Mouse (Mus musculus) heart, embryonic 10.5 days (tissue): Measurements from ENCODE around the gene Fkbp14. TPM values are rescaled to one million over a fixed set of nuclear protein-coding genes. Genes with fewer than 3 reads are reported as not detected.

ENCODE experiments used
- DNase-seq: peaks from one replicate; pipeline ENCODE4 v3.0.0-alpha.2; 2017; ENCODE audit warnings: low spot score
- H3K27ac ChIP-seq: fragments of 300-500 bp; sonication (generic); 2 replicates; pipeline ENCODE4 v1.5.1; 2016; ENCODE audit warnings: mild to moderate bottlenecking
- H3K27me3 ChIP-seq: fragments of 300-500 bp; sonication (generic); 2 replicates; pipeline ENCODE4 v1.6.1; 2016; ENCODE audit warnings: mild to moderate bottlenecking; ENCODE audit not compliant: poor library complexity, insufficient read depth, severe bottlenecking
- H3K36me3 ChIP-seq: fragments of 300-500 bp; sonication (generic); 2 replicates; pipeline ENCODE4 v1.6.1; 2016; ENCODE audit warnings: mild to moderate bottlenecking, moderate library complexity
- H3K4me1 ChIP-seq: fragments of 300-500 bp; sonication (generic); 2 replicates; pipeline ENCODE4 v1.6.1; 2016; ENCODE audit warnings: mild to moderate bottlenecking
- H3K4me3 ChIP-seq: fragments of 300-500 bp; sonication (generic); 2 replicates; pipeline ENCODE4 v1.5.1; 2016; ENCODE audit warnings: mild to moderate bottlenecking, moderate library complexity
- H3K9me3 ChIP-seq: fragments of 300-500 bp; sonication (generic); 2 replicates; pipeline ENCODE4 v1.6.1; 2016; ENCODE audit warnings: mild to moderate bottlenecking, moderate library complexity
- WGBS: fragments of 180-500 bp; shearing (Covaris S2); methylation state at CpG from one replicate; pipeline ENCODE4 v1.1.7; 2016; 5-methylcytosine and 5-hydroxymethylcytosine counted together
- polyA plus RNA-seq: library from polyadenylated mRNA; unstranded; fragments of >200 nt; fragmentation: Nextera tagmentation; extraction: Ambion mirVana; gene quantifications from 2 replicates; pipeline ENCODE4 v1.2.1, GENCODE M21; 2016

Fkbp14 gene
- 19.8 and 24.6 TPM in 2 replicates for polyA plus RNA-seq

GRCm38 (mm10) chr6:54597208-54597607 lies at the start of gene Fkbp14:
Gene Fkbp14 (minus strand): TSS chr6:54597308.
- WGBS, result 66% methylated on average over 4 of the region's 4 CpGs
- H3K27me3 ChIP-seq, result no peaks in the 10 kb centered on the region
- H3K4me1 ChIP-seq, result peaks cover 24% of the 10 kb centered on the region; the same call in 1 of the 2 replicates
- no peak within 1 kb of the TSS for H3K27ac ChIP-seq
- DNase-seq, result no peak
- H3K4me3 ChIP-seq, result peak within 1 kb of the TSS; percentile 93
- H3K36me3 ChIP-seq, result no peaks in the 10 kb centered on the region
- H3K9me3 ChIP-seq, result no peaks in the 10 kb centered on the region

DNA sequence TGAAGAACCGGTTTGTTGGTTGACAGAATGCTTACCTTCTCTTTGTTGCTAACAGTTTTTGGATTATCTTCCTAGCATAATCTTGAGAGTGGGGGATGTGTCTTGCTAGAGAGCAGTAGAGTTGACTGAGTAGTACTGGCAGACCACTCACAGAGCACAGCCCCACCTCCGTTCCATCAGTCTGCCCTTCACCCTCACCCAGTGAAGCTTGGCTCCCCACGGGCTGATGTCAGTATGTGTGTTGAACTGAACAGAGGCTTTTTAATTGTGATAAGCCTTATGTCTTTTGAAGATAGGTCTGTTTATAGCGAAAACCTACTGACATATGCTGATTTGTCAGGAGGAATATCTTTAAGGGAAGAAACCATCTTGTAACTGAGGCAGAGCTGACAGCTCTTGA lies 46.1 kb upstream of the Fkbp14 start:
- H3K9me3 ChIP-seq, result no peaks in the 10 kb centered on the region
- H3K27me3 ChIP-seq, result no peaks in the 10 kb centered on the region
- WGBS, result 57% methylated on average over 4 of the region's 4 CpGs
- no peak overlapping the region for H3K27ac ChIP-seq
- H3K4me3 ChIP-seq, result no peak overlapping the region
- H3K4me1 ChIP-seq, result peaks cover 12% of the 10 kb centered on the region
- DNase-seq, result no peak
- H3K36me3 ChIP-seq, result 0 out of 2 replicates have a peak, but pooled peaks cover 8% of the 10 kb centered on the region

GRCm38 (mm10) chr6:54641953-54642352 lies 44.8 kb upstream of the Fkbp14 start:
- no peaks in the 10 kb centered on the region for H3K9me3 ChIP-seq
- H3K27ac ChIP-seq, result no peak overlapping the region
- H3K27me3 ChIP-seq, result no peaks in the 10 kb centered on the region
- 83% methylated on average over 2 of the region's 2 CpGs for WGBS
- 0 out of 2 replicates have a peak, but pooled peaks cover 8% of the 10 kb centered on the region for H3K36me3 ChIP-seq
- H3K4me3 ChIP-seq, result no peak overlapping the region
- H3K4me1 ChIP-seq, result peaks cover 12% of the 10 kb centered on the region
- DNase-seq, result no peak

GRCm38 (mm10) chr6:54639877-54640276 lies 42.8 kb upstream of the Fkbp14 start:
- peaks cover 12% of the 10 kb centered on the region for H3K4me1 ChIP-seq
- no peak overlapping the region for H3K4me3 ChIP-seq
- H3K9me3 ChIP-seq, result no peaks in the 10 kb centered on the region
- no peak for DNase-seq
- 0 out of 2 replicates have a peak, but pooled peaks cover 8% of the 10 kb centered on the region for H3K36me3 ChIP-seq
- WGBS, result 95% methylated on average over 3 of the region's 3 CpGs
- H3K27me3 ChIP-seq, result no peaks in the 10 kb centered on the region
- H3K27ac ChIP-seq, result no peak overlapping the region

GRCm38 (mm10) chr6:54631462-54631861 lies 34.4 kb upstream of the Fkbp14 start:
- H3K36me3 ChIP-seq, result peaks cover 15% of the 10 kb centered on the region; the same call in 1 of the 2 replicates
- no peak for DNase-seq

DNA sequence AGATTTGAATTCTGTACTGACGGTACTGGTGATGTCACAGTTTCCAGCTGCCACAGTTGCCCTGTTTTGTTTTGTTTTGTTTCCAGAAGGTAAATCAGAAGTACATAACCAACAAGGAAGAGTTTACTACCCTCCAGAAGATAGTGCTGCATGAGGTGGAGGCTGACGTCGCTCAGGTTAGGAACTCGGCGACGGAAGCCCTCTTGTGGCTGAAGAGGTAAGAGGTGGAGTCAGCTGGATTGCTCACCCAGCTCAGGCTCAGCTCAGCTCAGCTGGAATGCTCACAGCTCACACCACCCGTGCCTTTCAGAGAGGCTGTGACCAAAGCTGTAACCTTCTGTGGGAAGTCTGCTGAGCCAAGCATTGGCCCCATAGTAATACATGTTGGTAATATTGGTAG lies 32.6 kb upstream of the Fkbp14 start:
- Histone ChIP-seq H3K27ac (no peak overlapping the region), H3K4me1 (no peaks in the 10 kb centered on the region), H3K9me3 (no peaks in the 10 kb centered on the region), H3K27me3 (no peaks in the 10 kb centered on the region), H3K36me3 (peaks cover 21% of the 10 kb centered on the region; the same call in 1 of the 2 replicates), H3K4me3 (no peak overlapping the region)
- 25% methylated on average over 7 of the region's 7 CpGs for WGBS
- no peak for DNase-seq

More at GRCm38 (mm10) chr6:54631462-54631861, 34.4 kb upstream of the Fkbp14 start:
- 53% methylated on average over 3 of the region's 3 CpGs for WGBS
- Histone ChIP-seq H3K27me3 (no peaks in the 10 kb centered on the region), H3K4me3 (no peak overlapping the region), H3K27ac (no peak overlapping the region), H3K9me3 (no peaks in the 10 kb centered on the region), H3K4me1 (no peaks in the 10 kb centered on the region)

DNA sequence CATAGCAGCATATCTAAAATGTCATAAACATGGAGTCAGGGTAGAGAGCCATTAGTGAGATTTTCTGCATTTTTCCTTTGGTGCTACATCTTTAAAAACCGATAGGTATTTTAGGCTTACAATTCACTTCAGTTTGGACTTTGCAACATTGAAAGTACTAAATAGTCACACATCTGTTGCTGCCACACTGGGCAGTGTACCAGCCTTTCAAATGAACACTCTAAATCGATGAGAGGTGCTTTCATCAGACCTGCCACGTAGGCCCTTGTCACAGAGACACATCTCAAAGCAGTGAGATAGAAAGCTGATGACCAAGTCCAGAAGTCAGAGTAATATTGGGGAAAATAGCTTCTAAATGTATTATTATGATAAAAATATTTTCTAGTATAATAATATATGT lies 31.3 kb upstream of the Fkbp14 start:
- Histone ChIP-seq H3K4me3 (no peak overlapping the region), H3K36me3 (peaks cover 29% of the 10 kb centered on the region; the same call in 1 of the 2 replicates), H3K9me3 (no peaks in the 10 kb centered on the region), H3K27ac (no peak overlapping the region), H3K4me1 (no peaks in the 10 kb centered on the region), H3K27me3 (no peaks in the 10 kb centered on the region)
- no peak for DNase-seq
- WGBS, result 91% methylated on average over 3 of the region's 3 CpGs

- 74% methylated on average over 4 of the region's 4 CpGs for WGBS
- H3K4me3 ChIP-seq, result no peak overlapping the region
- H3K9me3 ChIP-seq, result no peaks in the 10 kb centered on the region
- H3K36me3 ChIP-seq, result peaks cover 18% of the 10 kb centered on the region; the same call in 1 of the 2 replicates
- no peak for DNase-seq
- peaks cover 7% of the 10 kb centered on the region; the same call in 1 of the 2 replicates for H3K4me1 ChIP-seq
- H3K27ac ChIP-seq, result no peak overlapping the region
- H3K27me3 ChIP-seq, result no peaks in the 10 kb centered on the region
Measured at GRCm38 (mm10) chr6:54620357-54620756, 23.2 kb upstream of the Fkbp14 start.

DNA sequence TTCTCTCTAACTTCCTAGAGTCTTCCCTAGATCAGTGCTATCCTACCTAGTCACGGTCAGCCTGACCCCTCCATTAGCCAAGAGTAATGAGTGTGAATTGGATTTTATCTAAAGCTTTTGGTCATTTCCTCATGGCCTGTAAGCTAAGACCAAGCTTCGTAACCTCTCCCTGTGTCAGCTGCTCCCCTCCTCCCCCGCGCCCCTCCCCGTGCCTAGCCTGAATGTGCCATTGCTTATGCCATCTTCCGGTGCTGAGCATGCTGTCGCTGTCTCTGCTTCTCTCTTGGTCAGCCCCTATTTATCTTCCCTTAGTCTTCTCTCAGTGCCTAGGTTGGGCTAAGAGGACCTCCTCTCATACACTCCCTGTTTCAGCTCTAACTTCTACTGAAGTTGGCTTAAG lies 22.4 kb upstream of the Fkbp14 start:
- no peak for DNase-seq
- 62% methylated on average over 7 of the region's 7 CpGs for WGBS
- Histone ChIP-seq H3K9me3 (no peaks in the 10 kb centered on the region), H3K27me3 (no peaks in the 10 kb centered on the region), H3K27ac (no peak overlapping the region), H3K36me3 (peaks cover 17% of the 10 kb centered on the region; the same call in 1 of the 2 replicates), H3K4me1 (peaks cover 7% of the 10 kb centered on the region; the same call in 1 of the 2 replicates), H3K4me3 (no peak overlapping the region)

- WGBS, result 70% methylated on average over 3 of the region's 3 CpGs
- no peak for DNase-seq
- H3K4me1 ChIP-seq, result peaks cover 7% of the 10 kb centered on the region; the same call in 1 of the 2 replicates
- no peak overlapping the region for H3K27ac ChIP-seq
- H3K9me3 ChIP-seq, result no peaks in the 10 kb centered on the region
- no peak overlapping the region for H3K4me3 ChIP-seq
- peaks cover 9% of the 10 kb centered on the region; the same call in 1 of the 2 replicates for H3K36me3 ChIP-seq
- no peaks in the 10 kb centered on the region for H3K27me3 ChIP-seq
Measured at GRCm38 (mm10) chr6:54617363-54617762, 20.3 kb upstream of the Fkbp14 start.

GRCm38 (mm10) chr6:54606241-54606640 lies 9.1 kb upstream of the Fkbp14 start:
- Histone ChIP-seq H3K4me1 (no peaks in the 10 kb centered on the region), H3K9me3 (no peaks in the 10 kb centered on the region), H3K4me3 (no peak overlapping the region), H3K27ac (no peak overlapping the region), H3K36me3 (peaks cover 11% of the 10 kb centered on the region; the same call in 1 of the 2 replicates), H3K27me3 (no peaks in the 10 kb centered on the region)
- no peak for DNase-seq
- 46% methylated on average over 4 of the region's 4 CpGs for WGBS

DNA sequence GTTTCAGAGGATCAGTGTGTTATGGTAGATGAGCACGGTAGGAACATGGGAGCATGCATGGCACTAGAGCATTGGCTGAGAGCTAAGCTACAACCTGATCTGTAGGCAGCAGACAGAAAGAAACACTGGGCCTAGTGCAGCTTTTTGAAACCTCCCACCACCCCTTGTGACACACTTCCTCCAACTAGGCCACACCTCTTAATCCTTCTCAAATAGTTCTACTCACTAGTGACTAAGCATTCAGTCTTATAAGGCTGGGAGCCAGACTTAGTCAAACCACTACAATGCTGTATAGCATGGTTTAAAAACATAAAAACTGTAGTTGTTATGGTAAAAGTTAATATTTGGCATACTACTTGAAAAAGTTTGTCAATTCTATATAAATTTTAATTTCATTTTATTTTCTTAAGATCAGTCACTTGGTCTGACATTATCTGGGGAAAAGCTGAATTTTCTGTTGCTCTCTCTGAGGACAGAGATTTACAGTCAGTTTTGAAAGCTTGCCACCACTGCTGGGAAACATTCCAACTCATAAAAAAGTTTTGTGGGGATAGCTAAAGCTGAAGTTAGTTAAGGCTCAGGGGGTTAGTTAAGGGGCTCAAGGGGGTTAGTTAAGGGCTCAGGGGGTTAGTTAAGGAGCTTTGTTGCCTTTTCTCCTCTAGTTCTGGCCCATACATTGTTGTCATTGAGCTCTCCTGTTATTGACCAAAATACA lies 7.0 kb upstream of the Fkbp14 start:
- DNase-seq, result no peak
- no peaks in the 10 kb centered on the region for H3K4me1 ChIP-seq
- WGBS, result 95% methylated on average over 1 of the region's 1 CpGs
- no peak overlapping the region for H3K27ac ChIP-seq
- H3K9me3 ChIP-seq, result no peaks in the 10 kb centered on the region
- H3K4me3 ChIP-seq, result no peak overlapping the region
- H3K36me3 ChIP-seq, result peaks cover 7% of the 10 kb centered on the region; the same call in 1 of the 2 replicates
- H3K27me3 ChIP-seq, result no peaks in the 10 kb centered on the region

DNA sequence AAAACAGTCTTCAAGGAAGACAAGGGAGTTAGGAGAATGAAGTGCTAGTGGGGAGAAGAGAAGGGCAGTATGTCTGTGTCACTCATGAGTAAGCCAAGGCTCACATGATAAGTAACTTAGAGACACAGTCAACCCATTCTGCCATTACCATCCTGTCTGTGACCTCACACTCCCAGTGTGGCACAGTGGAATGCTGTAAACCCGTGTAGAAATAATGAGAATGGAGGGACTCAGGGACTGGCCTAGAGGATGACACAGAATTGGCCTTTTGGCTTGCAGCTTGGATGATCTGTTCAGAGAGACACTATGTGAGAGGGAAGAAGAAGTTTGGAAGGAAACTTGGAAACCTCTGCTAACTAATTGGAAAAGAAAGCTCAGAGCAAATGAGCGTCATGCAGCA lies 5.8 kb upstream of the Fkbp14 start:
- peaks cover 3% of the 10 kb centered on the region; the same call in 1 of the 2 replicates for H3K36me3 ChIP-seq

More for the DNA sequence above, 5.8 kb upstream of the Fkbp14 start:
- no peaks in the 10 kb centered on the region; the same call in 1 of the 2 replicates for H3K4me1 ChIP-seq
- 81% methylated on average over 2 of the region's 2 CpGs for WGBS
- no peaks in the 10 kb centered on the region for H3K9me3 ChIP-seq
- H3K4me3 ChIP-seq, result no peak overlapping the region
- DNase-seq, result no peak
- H3K27ac ChIP-seq, result no peak overlapping the region
- H3K27me3 ChIP-seq, result no peaks in the 10 kb centered on the region
